16 mouse cellular contexts compared by ENCODE assay signal in the genomic region with DNA sequence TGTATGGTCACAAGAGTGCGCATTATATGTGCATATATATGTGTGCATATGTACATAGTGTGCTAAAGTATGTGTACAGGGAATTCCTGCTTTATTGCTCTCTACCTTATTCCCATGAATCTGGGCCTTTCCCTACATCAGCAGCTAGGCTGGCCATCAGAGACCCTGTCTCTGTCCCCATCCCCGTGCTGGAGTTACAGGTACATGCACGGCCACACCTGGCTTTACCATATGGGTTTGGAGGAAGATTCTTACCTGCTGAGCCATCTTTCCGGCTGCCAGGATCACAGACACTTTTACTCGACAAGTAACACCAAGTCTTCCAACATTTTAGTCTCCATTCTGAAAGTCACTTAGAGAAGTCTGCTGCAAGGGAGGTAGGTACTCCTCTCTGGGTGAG.
"Had no signal": no experiment of that assay in that cellular context is flagged by ENCODE, and none has a peak within 500 bp of the region (broad histone marks: within the 10 kb centered on the region; RNA-seq: fewer than 3 reads in every experiment).

No protein-coding gene starts in this region.

- H3K4me3 ChIP-seq: neural tube, embryonic 13.5 days; neural tube, embryonic 15.5 days; stomach, embryonic 15.5 days had no signal

- H3K36me3 ChIP-seq: neural tube, embryonic 13.5 days; neural tube, embryonic 15.5 days; stomach, embryonic 15.5 days had no signal

- H3K9me3 ChIP-seq: neural tube, embryonic 13.5 days; neural tube, embryonic 15.5 days; stomach, embryonic 15.5 days had no signal

- DNase-seq: retina, postnatal 1 day; right cerebral cortex, adult 18-20 months; right cerebral cortex, postnatal 14 days; right cerebral cortex, postnatal 25 days; right cerebral cortex, postnatal 4 days; spleen, adult 18-20 months; thymus, adult 18-20 months; thymus, adult 2 months; thymus, postnatal 14 days; thymus, postnatal 25 days; thymus, postnatal 36 days; thymus, postnatal 4 days had no signal

- H3K4me1 ChIP-seq: stomach, embryonic 15.5 days had no signal

- H3K27ac ChIP-seq: neural tube, embryonic 13.5 days; neural tube, embryonic 15.5 days; stomach, embryonic 15.5 days; stomach, postnatal 0 days had no signal

- H3K27me3 ChIP-seq: neural tube, embryonic 13.5 days; neural tube, embryonic 15.5 days; stomach, embryonic 15.5 days had no signal
